Comparison of ENCODE assay signal across 20 mouse cellular contexts in the genomic region with DNA sequence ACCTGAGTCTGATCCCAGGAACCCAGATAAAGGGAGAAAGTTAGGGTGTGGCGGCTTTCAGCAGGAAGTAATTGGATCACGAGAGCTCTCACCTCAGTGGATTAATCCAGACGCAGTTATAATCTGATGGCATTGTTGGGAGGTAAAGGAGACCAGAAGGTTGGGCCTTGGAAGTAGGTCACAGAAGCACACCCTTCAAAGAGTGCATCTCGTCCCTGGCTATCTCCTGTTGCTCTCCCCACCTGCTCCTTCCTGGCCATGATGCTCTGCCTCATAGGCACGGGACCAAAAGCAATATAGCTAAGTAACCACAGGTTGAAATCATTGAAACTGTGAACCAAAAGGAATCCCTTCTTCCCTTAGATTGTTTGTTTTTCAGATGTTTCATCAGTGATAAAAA. TPM values are rescaled to one million over a fixed set of nuclear protein-coding genes. Genes with fewer than 3 reads are reported as not detected.
DNase-seq lines count a peak whose midpoint lies in the region; ATAC-seq lines count a peak whose summit lies in the region.
"Had no signal": no experiment of that assay in that cellular context is flagged by ENCODE, and none has a peak within 500 bp of the region (broad histone marks: within the 10 kb centered on the region; RNA-seq: fewer than 3 reads in every experiment).

No protein-coding gene starts in this region.

- no peak for ATAC-seq in cerebellum, adult (ENCODE audit: insufficient number of reproducible peaks, low FRiP score, low TSS enrichment)
- ATAC-seq in embryonic facial prominence, embryonic 13.5 days (ENCODE audit: insufficient number of reproducible peaks, insufficient read depth, low FRiP score, low TSS enrichment, low read depth), result no peak
- ATAC-seq: forebrain, embryonic 14.5 days; forebrain, embryonic 16.5 days had no signal

- peak; percentile 46 for DNase-seq in cerebellum, adult 9-11 months
- DNase-seq in embryonic facial prominence, embryonic 10.5 days (ENCODE audit: low spot score), result no peak
- DNase-seq in heart, embryonic 10.5 days (ENCODE audit: low spot score), result peak; percentile 50
- no peak for DNase-seq in heart, postnatal 25 days (ENCODE audit: low spot score)
- DNase-seq in embryo, embryonic 11 days, result no peak
- DNase-seq: adrenal gland, adult 2 months; adrenal gland, postnatal 10 days; adrenal gland, postnatal 25 days; cerebellum, adult 11 months had no signal

- intact Hi-C loops in heart, postnatal 25 days (cut with DNase I), result no loop called here

- H3K9ac ChIP-seq in embryonic facial prominence, embryonic 13.5 days, result 0 out of 2 replicates have a peak overlapping the region, but pooled peaks have one; percentile 16
- H3K9ac ChIP-seq: embryonic facial prominence, embryonic 12.5 days; embryonic facial prominence, embryonic 15.5 days; forebrain, embryonic 12.5 days had no signal

- WGBS in embryonic facial prominence, embryonic 13.5 days, result 87% methylated on average over 5 of the region's 5 CpGs
- 91% methylated on average over 5 of the region's 5 CpGs for WGBS in embryonic facial prominence, embryonic 10.5 days
- 83% methylated on average over 5 of the region's 5 CpGs for WGBS in heart, embryonic 10.5 days

- H3K9me3 ChIP-seq in embryonic facial prominence, embryonic 13.5 days, result no peaks in the 10 kb centered on the region
- H3K9me3 ChIP-seq in embryonic facial prominence, embryonic 10.5 days, result no peaks in the 10 kb centered on the region
- no peaks in the 10 kb centered on the region for H3K9me3 ChIP-seq in heart, embryonic 10.5 days
- H3K9me3 ChIP-seq: embryonic facial prominence, embryonic 12.5 days; embryonic facial prominence, embryonic 15.5 days; forebrain, embryonic 10.5 days; forebrain, embryonic 12.5 days had no signal

- no peaks in the 10 kb centered on the region for H3K4me1 ChIP-seq in embryonic facial prominence, embryonic 13.5 days
- no peaks in the 10 kb centered on the region for H3K4me1 ChIP-seq in embryonic facial prominence, embryonic 10.5 days
- H3K4me1 ChIP-seq in heart, embryonic 10.5 days, result no peaks in the 10 kb centered on the region
- H3K4me1 ChIP-seq: embryonic facial prominence, embryonic 12.5 days; embryonic facial prominence, embryonic 15.5 days; forebrain, embryonic 10.5 days; forebrain, embryonic 12.5 days had no signal

- no peaks in the 10 kb centered on the region for H3K27me3 ChIP-seq in embryonic facial prominence, embryonic 13.5 days
- no peaks in the 10 kb centered on the region for H3K27me3 ChIP-seq in embryonic facial prominence, embryonic 10.5 days (replicated peaks; ENCODE audit: low read depth, poor library complexity, severe bottlenecking)
- H3K27me3 ChIP-seq in heart, embryonic 10.5 days (ENCODE audit: insufficient read depth, poor library complexity, severe bottlenecking), result no peaks in the 10 kb centered on the region
- H3K27me3 ChIP-seq: embryonic facial prominence, embryonic 12.5 days; embryonic facial prominence, embryonic 15.5 days; forebrain, embryonic 12.5 days had no signal

- H3K4me2 ChIP-seq in embryonic facial prominence, embryonic 13.5 days, result no peak overlapping the region
- H3K4me2 ChIP-seq: embryonic facial prominence, embryonic 12.5 days; embryonic facial prominence, embryonic 15.5 days; forebrain, embryonic 12.5 days had no signal

- no peak overlapping the region for H3K27ac ChIP-seq in embryonic facial prominence, embryonic 13.5 days
- H3K27ac ChIP-seq in embryonic facial prominence, embryonic 10.5 days (replicated peaks), result no peak overlapping the region
- H3K27ac ChIP-seq in heart, embryonic 10.5 days, result no peak overlapping the region
- H3K27ac ChIP-seq: embryonic facial prominence, embryonic 12.5 days; embryonic facial prominence, embryonic 15.5 days; forebrain, embryonic 10.5 days; forebrain, embryonic 12.5 days had no signal

- H3K36me3 ChIP-seq in embryonic facial prominence, embryonic 13.5 days, result peaks cover 68% of the 10 kb centered on the region
- peaks cover 98% of the 10 kb centered on the region for H3K36me3 ChIP-seq in embryonic facial prominence, embryonic 10.5 days (replicated peaks)
- H3K36me3 ChIP-seq in heart, embryonic 10.5 days, result peaks cover 76% of the 10 kb centered on the region

- no peak overlapping the region for H3K4me3 ChIP-seq in embryonic facial prominence, embryonic 13.5 days
- H3K4me3 ChIP-seq in embryonic facial prominence, embryonic 10.5 days, result no peak overlapping the region
- H3K4me3 ChIP-seq in heart, embryonic 10.5 days, result no peak overlapping the region
- H3K4me3 ChIP-seq: embryonic facial prominence, embryonic 12.5 days; embryonic facial prominence, embryonic 15.5 days; erythroblast, embryonic 14.5 days; forebrain, embryonic 10.5 days; forebrain, embryonic 12.5 days had no signal

RNA-seq across cellular contexts. Expression of gene Ccnt1, which starts 13.5 kb away (rescaled TPM):
- polyA plus RNA-seq in embryonic facial prominence, embryonic 13.5 days (2015; fragmentation: Nextera tagmentation; extraction: Ambion mirVana), result 63.1 and 66.2 TPM in 2 replicates
- 64.5 and 64.6 TPM in 2 replicates for polyA plus RNA-seq in embryonic facial prominence, embryonic 10.5 days (2016; fragmentation: Nextera tagmentation; extraction: Ambion mirVana)
- polyA plus RNA-seq in heart, embryonic 10.5 days (2016; fragmentation: Nextera tagmentation; extraction: Ambion mirVana), result 42.8 and 53.0 TPM in 2 replicates
- total RNA-seq in heart, postnatal 25 days (2021), result 10 to 100 TPM; 31.0 to 31.9 TPM

RNA-seq across cellular contexts. Expression of gene 4930415O20Rik, which starts 13.6 kb away (rescaled TPM):
- polyA plus RNA-seq in embryonic facial prominence, embryonic 13.5 days (2015; fragmentation: Nextera tagmentation; extraction: Ambion mirVana), result not detected in 2 replicates
- 0.39 TPM in 1 of 2 replicates, not detected in the other for polyA plus RNA-seq in embryonic facial prominence, embryonic 10.5 days (2016; fragmentation: Nextera tagmentation; extraction: Ambion mirVana)
- 0.43 TPM in 1 of 2 replicates, not detected in the other for polyA plus RNA-seq in heart, embryonic 10.5 days (2016; fragmentation: Nextera tagmentation; extraction: Ambion mirVana)
- total RNA-seq in heart, postnatal 25 days (2021), result 1 to 10 TPM in 1 of 2 experiments, under 1 TPM in 1; 0.68 to 1.0 TPM
- total RNA-seq: adrenal gland, postnatal 25 days; ES-E14 had no signal
- polyA plus RNA-seq: cortical plate, adult 2 months; embryonic facial prominence, embryonic 12.5 days; erythroblast, embryonic 14.5 days; forebrain, embryonic 12.5 days; forebrain, embryonic 14.5 days had no signal

RNA-seq across cellular contexts. Expression of gene Kansl2, which starts 23.1 kb away (rescaled TPM):
- polyA plus RNA-seq in embryonic facial prominence, embryonic 13.5 days (2015; fragmentation: Nextera tagmentation; extraction: Ambion mirVana), result 139 and 142 TPM in 2 replicates
- polyA plus RNA-seq in embryonic facial prominence, embryonic 10.5 days (2016; fragmentation: Nextera tagmentation; extraction: Ambion mirVana), result 151 and 152 TPM in 2 replicates
- 91.7 and 127 TPM in 2 replicates for polyA plus RNA-seq in heart, embryonic 10.5 days (2016; fragmentation: Nextera tagmentation; extraction: Ambion mirVana)
- 10 to 100 TPM; 74.0 to 75.6 TPM for total RNA-seq in heart, postnatal 25 days (2021)

RNA-seq across cellular contexts. Expression of gene Adcy6, which starts 52.7 kb away (rescaled TPM):
- polyA plus RNA-seq in embryonic facial prominence, embryonic 13.5 days (2015; fragmentation: Nextera tagmentation; extraction: Ambion mirVana), result 11.7 and 19.5 TPM in 2 replicates
- polyA plus RNA-seq in embryonic facial prominence, embryonic 10.5 days (2016; fragmentation: Nextera tagmentation; extraction: Ambion mirVana), result 11.6 and 14.0 TPM in 2 replicates
- 25.5 and 33.5 TPM in 2 replicates for polyA plus RNA-seq in heart, embryonic 10.5 days (2016; fragmentation: Nextera tagmentation; extraction: Ambion mirVana)
- 100 to 1,000 TPM; 188 to 238 TPM for total RNA-seq in heart, postnatal 25 days (2021)

Comparison
In these comparisons a context has a peak if more than half of its experiments do, and no peak if none do; other contexts are left out.
1. DNase-seq: peak in cerebellum, adult 9-11 months (single experiment) and heart, embryonic 10.5 days (single experiment); none in embryonic facial prominence, embryonic 10.5 days (single experiment), heart, postnatal 25 days (single experiment) and embryo, embryonic 11 days (single experiment).